16 mouse cellular contexts compared by ENCODE assay signal in genomic region chr13:46951212-46951611, GRCm38 (mm10). TPM values are rescaled to one million over a fixed set of nuclear protein-coding genes. Genes with fewer than 3 reads are reported as not detected.
DNase-seq lines count a peak whose midpoint lies in the region; ATAC-seq lines count a peak whose summit lies in the region.
"Had no signal": no experiment of that assay in that cellular context is flagged by ENCODE, and none has a peak within 500 bp of the region (broad histone marks: within the 10 kb centered on the region; RNA-seq: fewer than 3 reads in every experiment).

No protein-coding gene starts in this region.

- H3K9me3 ChIP-seq in heart, embryonic 12.5 days (replicated peaks) = peaks cover 5% of the 10 kb centered on the region
- H3K9me3 ChIP-seq in midbrain, embryonic 14.5 days (ENCODE audit: control insufficient read depth, low read length) = no peaks in the 10 kb centered on the region
- no peaks in the 10 kb centered on the region for H3K9me3 ChIP-seq in midbrain, embryonic 10.5 days (replicated peaks)
- H3K9me3 ChIP-seq in forebrain, embryonic 16.5 days (ENCODE audit: control insufficient read depth, low read length) = no peaks in the 10 kb centered on the region
- H3K9me3 ChIP-seq: embryonic facial prominence, embryonic 12.5 days; hindbrain, embryonic 15.5 days; megakaryocyte, embryonic 14.5 days had no signal

- 65% methylated on average over 15 of the region's 15 CpGs for WGBS in heart, embryonic 12.5 days
- WGBS in midbrain, embryonic 14.5 days = 86% methylated on average over 15 of the region's 15 CpGs
- WGBS in midbrain, embryonic 10.5 days = 91% methylated on average over 15 of the region's 15 CpGs
- WGBS in forebrain, embryonic 16.5 days = 73% methylated on average over 15 of the region's 15 CpGs

- no peak for ATAC-seq in heart, embryonic 12.5 days (ENCODE audit: insufficient number of reproducible peaks, low FRiP score)
- no peak for ATAC-seq in midbrain, embryonic 14.5 days (ENCODE audit: low FRiP score, low TSS enrichment)
- ATAC-seq in forebrain, embryonic 16.5 days = no peak; the same call in 1 of the 2 replicates

- H3K36me3 ChIP-seq in heart, embryonic 12.5 days = no peaks in the 10 kb centered on the region
- H3K36me3 ChIP-seq in midbrain, embryonic 14.5 days (ENCODE audit: control insufficient read depth, insufficient read depth, low read length) = no peaks in the 10 kb centered on the region
- no peaks in the 10 kb centered on the region for H3K36me3 ChIP-seq in midbrain, embryonic 10.5 days
- no peaks in the 10 kb centered on the region for H3K36me3 ChIP-seq in forebrain, embryonic 16.5 days (ENCODE audit: control insufficient read depth, insufficient read depth)
- H3K36me3 ChIP-seq: embryonic facial prominence, embryonic 12.5 days; hindbrain, embryonic 15.5 days had no signal

- DNase-seq in heart, adult 11 months = no peak
- DNase-seq in midbrain, embryonic 14.5 days = peak; percentile 24
- no peak for DNase-seq in midbrain, embryonic 10.5 days (ENCODE audit: low spot score)
- peak; percentile 7 for DNase-seq in right cerebral cortex, postnatal 25 days
- DNase-seq in cerebellum, postnatal 14 days = no peak
- DNase-seq: adrenal gland, postnatal 14 days; cerebellum, postnatal 25 days; kidney, adult 18-20 months; kidney, postnatal 36 days; liver; thymus, adult 18-20 months had no signal

- 0 out of 2 replicates have a peak overlapping the region, but pooled peaks have one; percentile 30 for H3K27ac ChIP-seq in heart, embryonic 12.5 days (ENCODE audit: poor library complexity, severe bottlenecking)
- no peak overlapping the region for H3K27ac ChIP-seq in midbrain, embryonic 14.5 days (replicated peaks; ENCODE audit: low read depth, low read length)
- H3K27ac ChIP-seq in midbrain, embryonic 10.5 days (replicated peaks) = no peak overlapping the region
- H3K27ac ChIP-seq in forebrain, embryonic 16.5 days (ENCODE audit: low read length) = peak overlapping the region; percentile 52
- H3K27ac ChIP-seq: embryonic facial prominence, embryonic 12.5 days; hindbrain, embryonic 15.5 days had no signal

- H3K4me1 ChIP-seq in heart, embryonic 12.5 days (replicated peaks) = peaks cover 12% of the 10 kb centered on the region
- H3K4me1 ChIP-seq in midbrain, embryonic 14.5 days (ENCODE audit: control insufficient read depth, insufficient read depth, low read length) = no peaks in the 10 kb centered on the region
- peaks cover 3% of the 10 kb centered on the region for H3K4me1 ChIP-seq in midbrain, embryonic 10.5 days
- no peaks in the 10 kb centered on the region for H3K4me1 ChIP-seq in forebrain, embryonic 16.5 days (replicated peaks; ENCODE audit: control insufficient read depth, insufficient read depth, low read length)
- H3K4me1 ChIP-seq: embryonic facial prominence, embryonic 12.5 days; hindbrain, embryonic 15.5 days had no signal

- H3K9ac ChIP-seq in heart, embryonic 12.5 days = no peak overlapping the region
- no peak overlapping the region for H3K9ac ChIP-seq in midbrain, embryonic 14.5 days (replicated peaks; ENCODE audit: low read length)
- H3K9ac ChIP-seq in forebrain, embryonic 16.5 days (replicated peaks; ENCODE audit: low read depth, low read length) = no peak overlapping the region
- H3K9ac ChIP-seq: embryonic facial prominence, embryonic 12.5 days; hindbrain, embryonic 15.5 days had no signal

- H3K27me3 ChIP-seq in heart, embryonic 12.5 days (replicated peaks) = no peaks in the 10 kb centered on the region
- no peaks in the 10 kb centered on the region for H3K27me3 ChIP-seq in midbrain, embryonic 14.5 days (ENCODE audit: control insufficient read depth, insufficient read depth, low read length)
- no peaks in the 10 kb centered on the region for H3K27me3 ChIP-seq in midbrain, embryonic 10.5 days (ENCODE audit: low read depth, poor library complexity, severe bottlenecking)
- no peaks in the 10 kb centered on the region for H3K27me3 ChIP-seq in forebrain, embryonic 16.5 days (replicated peaks; ENCODE audit: control insufficient read depth, insufficient read depth, low read length)
- H3K27me3 ChIP-seq: embryonic facial prominence, embryonic 12.5 days; hindbrain, embryonic 15.5 days had no signal

- no peak overlapping the region for H3K4me2 ChIP-seq in heart, embryonic 12.5 days
- no peak overlapping the region for H3K4me2 ChIP-seq in midbrain, embryonic 14.5 days (ENCODE audit: low read length)
- no peak overlapping the region for H3K4me2 ChIP-seq in forebrain, embryonic 16.5 days (ENCODE audit: low read length)
- H3K4me2 ChIP-seq: embryonic facial prominence, embryonic 12.5 days; hindbrain, embryonic 15.5 days had no signal

- H3K4me3 ChIP-seq in heart, embryonic 12.5 days = no peak overlapping the region
- H3K4me3 ChIP-seq in midbrain, embryonic 14.5 days (replicated peaks; ENCODE audit: low read depth, low read length) = no peak overlapping the region
- H3K4me3 ChIP-seq in midbrain, embryonic 10.5 days = no peak overlapping the region
- H3K4me3 ChIP-seq in forebrain, embryonic 16.5 days (replicated peaks; ENCODE audit: low read length) = no peak overlapping the region
- H3K4me3 ChIP-seq: embryonic facial prominence, embryonic 12.5 days; hindbrain, embryonic 15.5 days; megakaryocyte, embryonic 14.5 days had no signal

RNA-seq across cellular contexts. Expression of gene Kif13a, which starts 21.5 kb away (rescaled TPM):
- 51.4 and 56.0 TPM in 2 replicates for polyA plus RNA-seq in heart, embryonic 12.5 days (2016; fragmentation: Nextera tagmentation; extraction: Ambion mirVana)
- polyA plus RNA-seq in midbrain, embryonic 14.5 days (2014; fragmentation: Nextera tagmentation; extraction: Ambion mirVana) = 10.2 and 14.2 TPM in 2 replicates
- polyA plus RNA-seq in midbrain, embryonic 10.5 days (2016; fragmentation: Nextera tagmentation; extraction: Ambion mirVana) = 9.1 and 11.4 TPM in 2 replicates
- polyA plus RNA-seq in forebrain, embryonic 16.5 days (2015; fragmentation: Nextera tagmentation; extraction: Ambion mirVana) = 5.3 and 7.0 TPM in 2 replicates

Comparison
In these comparisons a context has a peak if more than half of its experiments do, and no peak if none do; other contexts are left out.
1. DNase-seq: peak in midbrain, embryonic 14.5 days (single experiment) and right cerebral cortex, postnatal 25 days (single experiment); none in heart, adult 11 months (single experiment), midbrain, embryonic 10.5 days (single experiment) and cerebellum, postnatal 14 days (0 of 2).
2. H3K27ac ChIP-seq: peak in heart, embryonic 12.5 days (single experiment) and forebrain, embryonic 16.5 days (single experiment); none in midbrain, embryonic 14.5 days (single experiment) and midbrain, embryonic 10.5 days (single experiment).